Mouse (Mus musculus) gastrocnemius, postnatal 14 days (tissue): ENCODE data around the gene Rps6ka4. TPM values are rescaled to one million over a fixed set of nuclear protein-coding genes. Genes with fewer than 3 reads are reported as not detected.

Experiments
- DNase-seq: peaks from one replicate; pipeline ENCODE4 v3.0.0; 2021; ENCODE audit warnings: mixed read lengths
- intact Hi-C: fragments of 180-260 bp; cut with DNase I; formaldehyde crosslinking; loops from one replicate; pipeline ENCODE4 v1.15.1; 2025; ENCODE audit warnings: low total_unique reads
- long read RNA-seq, 2 experiments: library from polyadenylated mRNA; stranded (forward); transcript quantifications; one replicate each; pipeline ENCODE4 v2.0.0; 2021
- total RNA-seq, 2 experiments: library from RNA; stranded (reverse); gene quantifications; 2 replicates each; pipeline ENCODE4 v1.2.3; 2021

Gene Rps6ka4
- total RNA-seq: 1 to 10 TPM; 7.7 to 8.5 TPM
- long read RNA-seq, experiment 1, transcript Rps6ka4-201 (18 exons, 3,105 nt): major isoform, 21 of 28 reads
- long read RNA-seq, experiment 1, partial matches to known transcripts: 2 of 28 reads
- long read RNA-seq, experiment 1, other reads (novel, unspliced or antisense): 5 of 28 reads
- long read RNA-seq, experiment 2, transcript Rps6ka4-201 (18 exons, 3,105 nt): major isoform, 21 of 29 reads
- long read RNA-seq, experiment 2, partial matches to known transcripts: 4 of 29 reads
- long read RNA-seq, experiment 2, other reads (novel, unspliced or antisense): 4 of 29 reads

- intact Hi-C loops: no loop called here
Measured at GRCm38 (mm10) chr19:6840475-6841291, at the start of gene Rps6ka4. TSS of gene Rps6ka4 (minus strand) at chr19:6840636.

GRCm38 (mm10) chr19:6877965-6878364, 37.5 kb upstream of the Rps6ka4 start:
- DNase-seq: no peak
- intact Hi-C loops: no loop called here

More at GRCm38 (mm10) chr19:6840475-6841291, at the start of gene Rps6ka4:
- peak; percentile 72 for DNase-seq

GRCm38 (mm10) chr19:6876799-6877198, 36.4 kb upstream of the Rps6ka4 start:
- intact Hi-C loops: no loop called here
- DNase-seq: no peak

- intact Hi-C loops: no loop called here
- DNase-seq: no peak
Measured at GRCm38 (mm10) chr19:6875834-6876233, 35.4 kb upstream of the Rps6ka4 start.

- no peak for DNase-seq
- intact Hi-C loops: no loop called here
Measured at GRCm38 (mm10) chr19:6874257-6874656, 33.8 kb upstream of the Rps6ka4 start.

- intact Hi-C loops: no loop called here
- no peak for DNase-seq
Measured at GRCm38 (mm10) chr19:6872701-6873100, 32.3 kb upstream of the Rps6ka4 start.

- no peak for DNase-seq
- intact Hi-C loops: no loop called here
Measured at GRCm38 (mm10) chr19:6871574-6872271, 31.3 kb upstream of the Rps6ka4 start.

GRCm38 (mm10) chr19:6869355-6869754, 28.9 kb upstream of the Rps6ka4 start:
- intact Hi-C loops: no loop called here
- DNase-seq: no peak

- DNase-seq: no peak
- intact Hi-C loops: no loop called here
Measured at GRCm38 (mm10) chr19:6861451-6861850, 21.0 kb upstream of the Rps6ka4 start.

- intact Hi-C loops: no loop called here
- no peak for DNase-seq
Measured at GRCm38 (mm10) chr19:6860706-6861105, 20.3 kb upstream of the Rps6ka4 start.

- DNase-seq: no peak
- intact Hi-C loops: no loop called here
Measured at GRCm38 (mm10) chr19:6859971-6860370, 19.5 kb upstream of the Rps6ka4 start.

- intact Hi-C loops: no loop called here
- no peak for DNase-seq
Measured at GRCm38 (mm10) chr19:6859032-6859651, 18.7 kb upstream of the Rps6ka4 start.

GRCm38 (mm10) chr19:6858031-6858430, 17.6 kb upstream of the Rps6ka4 start, which contains the start of gene Ccdc88b:
TSS of gene Ccdc88b (minus strand) at chr19:6858211.
- intact Hi-C loops: no loop called here
- DNase-seq: no peak

GRCm38 (mm10) chr19:6857391-6858005, 17.1 kb upstream of the Rps6ka4 start:
- intact Hi-C loops: no loop called here
- DNase-seq: no peak

- no peak for DNase-seq
- intact Hi-C loops: no loop called here
Measured at GRCm38 (mm10) chr19:6857003-6857360, 16.5 kb upstream of the Rps6ka4 start.

GRCm38 (mm10) chr19:6856281-6857002, 16.0 kb upstream of the Rps6ka4 start:
- DNase-seq: no peak
- intact Hi-C loops: no loop called here

GRCm38 (mm10) chr19:6855225-6856031, 15.0 kb upstream of the Rps6ka4 start:
- intact Hi-C loops: no loop called here
- peak; percentile 58 for DNase-seq

GRCm38 (mm10) chr19:6854658-6855057, 14.2 kb upstream of the Rps6ka4 start:
- intact Hi-C loops: no loop called here
- DNase-seq: no peak
